Mouse (Mus musculus): ENCODE results near the gene Zranb1.

DNA sequence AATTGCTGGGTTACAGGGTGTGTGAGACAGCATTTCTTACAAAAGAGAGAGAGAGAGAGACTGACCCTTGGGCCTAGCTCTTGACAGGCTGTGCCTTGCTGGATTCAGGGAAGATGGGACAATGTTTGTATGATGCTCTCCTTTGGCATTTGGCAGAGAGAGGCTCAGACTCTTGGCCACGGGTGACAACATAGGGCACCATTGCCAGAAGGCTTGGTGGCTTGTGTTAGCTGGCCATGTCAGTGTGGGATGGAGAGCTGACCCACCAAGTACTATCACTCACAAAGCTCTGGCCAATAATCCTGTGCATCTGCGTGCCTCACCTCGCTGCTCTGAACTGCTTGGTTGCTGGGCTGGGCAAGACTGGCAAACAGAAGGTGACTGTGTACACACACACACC is 79.5 kb downstream of the Zranb1 start:
- no peak for TF ChIP-seq CTCF (IDR thresholded peaks at IDR 0.05; ENCODE audit: insufficient read depth, low read depth, low read length)
- TF ChIP-seq POLR2A (IDR thresholded peaks at IDR 0.05; ENCODE audit: insufficient read depth, low read depth, low read length), result no peak

Data from olfactory bulb, adult 2 months (tissue).